Mouse (Mus musculus): ENCODE results near the gene Ugt1a1. TPM values are rescaled to one million over a fixed set of nuclear protein-coding genes. Genes with fewer than 3 reads are reported as not detected.

Gene Ugt1a1
- polyA plus RNA-seq, 1 experiment from 2014 or later = 0.14 TPM

DNA sequence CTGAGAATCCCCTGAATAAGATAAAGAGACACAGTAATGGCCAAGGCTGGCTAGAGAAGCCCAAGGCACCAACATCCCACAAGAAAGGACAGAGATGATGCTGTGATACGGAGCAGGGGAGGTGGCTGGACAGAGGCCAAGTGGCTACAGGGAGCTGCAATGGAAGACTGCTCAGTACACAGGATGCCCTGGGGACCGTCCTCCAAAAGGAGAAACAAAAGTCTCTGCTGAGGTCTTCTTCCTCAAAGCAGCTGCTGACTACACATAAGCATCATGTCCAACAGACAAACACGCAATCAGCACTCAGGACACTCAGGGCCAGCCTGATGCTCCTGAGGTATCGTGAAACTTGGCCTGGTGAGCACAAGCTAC is 53.1 kb downstream of the Ugt1a1 start:
- no peaks in the 10 kb centered on the region for H3K9me3 ChIP-seq (replicated peaks; ENCODE audit: control insufficient read depth, low read length)
- no peaks in the 10 kb centered on the region for H3K27me3 ChIP-seq (ENCODE audit: control insufficient read depth, insufficient read depth, low read length)
- H3K4me1 ChIP-seq (ENCODE audit: control insufficient read depth, insufficient read depth, low read length) = peaks cover 7% of the 10 kb centered on the region; the same call in 1 of the 2 replicates
- H3K9ac ChIP-seq (ENCODE audit: low read length) = no peak overlapping the region
- no peak overlapping the region for H3K4me2 ChIP-seq (ENCODE audit: low read depth, low read length)
- 69% methylated on average over 4 of the region's 4 CpGs for WGBS
- ATAC-seq (replicated peaks; ENCODE audit: extremely low read depth, insufficient read depth, low FRiP score) = no peak
- no peak overlapping the region for H3K4me3 ChIP-seq (ENCODE audit: low read length)
- peaks cover 89% of the 10 kb centered on the region for H3K36me3 ChIP-seq (ENCODE audit: control insufficient read depth, insufficient read depth)
- H3K27ac ChIP-seq (ENCODE audit: low read length) = no peak overlapping the region

DNA sequence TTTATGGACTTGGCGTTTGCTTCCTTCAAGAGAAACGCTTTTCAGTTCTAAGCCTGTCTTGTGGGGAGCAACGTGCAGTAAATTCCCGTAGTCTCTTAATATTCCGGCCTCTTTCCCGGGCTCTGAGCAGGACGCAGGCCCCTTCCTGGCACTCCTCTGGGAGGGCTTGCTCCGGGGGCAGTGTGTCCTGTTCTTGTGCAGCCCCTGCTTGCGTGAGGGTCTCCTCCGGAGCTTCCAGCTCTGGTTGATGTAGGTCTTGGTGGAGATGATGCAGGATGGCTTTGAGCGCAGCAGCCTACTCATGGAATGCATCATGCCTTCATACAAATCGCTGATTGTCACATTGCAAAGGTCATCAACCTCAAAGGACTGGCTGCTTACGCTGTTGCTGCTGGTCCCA is 54.4 kb downstream of the Ugt1a1 start:
- H3K9ac ChIP-seq (ENCODE audit: low read length) = no peak overlapping the region
- no peak for ATAC-seq (replicated peaks; ENCODE audit: extremely low read depth, insufficient read depth, low FRiP score)
- no peaks in the 10 kb centered on the region for H3K9me3 ChIP-seq (replicated peaks; ENCODE audit: control insufficient read depth, low read length)
- H3K4me1 ChIP-seq (ENCODE audit: control insufficient read depth, insufficient read depth, low read length) = peaks cover 4% of the 10 kb centered on the region; the same call in 1 of the 2 replicates
- 90% methylated on average over 13 of the region's 13 CpGs for WGBS
- H3K36me3 ChIP-seq (ENCODE audit: control insufficient read depth, insufficient read depth) = peaks cover 89% of the 10 kb centered on the region
- H3K4me3 ChIP-seq (ENCODE audit: low read length) = no peak overlapping the region
- no peak overlapping the region for H3K4me2 ChIP-seq (ENCODE audit: low read depth, low read length)
- no peak overlapping the region for H3K27ac ChIP-seq (ENCODE audit: low read length)
- no peaks in the 10 kb centered on the region for H3K27me3 ChIP-seq (ENCODE audit: control insufficient read depth, insufficient read depth, low read length)

DNA sequence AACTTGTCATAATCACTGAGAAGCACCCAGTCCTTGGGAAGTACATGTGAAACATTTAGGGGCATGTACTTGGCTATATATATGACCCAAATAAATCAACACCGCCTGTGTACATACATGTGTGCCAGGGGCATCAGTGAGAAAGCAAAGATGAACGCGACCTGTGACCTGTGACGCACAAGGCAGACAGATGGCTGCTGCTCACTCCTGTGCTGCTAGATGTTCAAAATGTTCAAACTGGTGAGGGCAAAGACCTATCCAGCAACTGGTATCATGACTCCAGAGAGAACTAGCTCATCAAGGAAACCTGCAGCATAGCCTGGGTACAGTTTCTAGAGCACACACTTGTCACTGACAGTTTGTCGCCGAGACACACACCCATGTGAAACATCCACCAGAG is 55.7 kb downstream of the Ugt1a1 start:
- H3K4me1 ChIP-seq (ENCODE audit: control insufficient read depth, insufficient read depth, low read length) = peaks cover 2% of the 10 kb centered on the region; the same call in 1 of the 2 replicates
- no peaks in the 10 kb centered on the region for H3K9me3 ChIP-seq (replicated peaks; ENCODE audit: control insufficient read depth, low read length)
- peaks cover 87% of the 10 kb centered on the region for H3K36me3 ChIP-seq (ENCODE audit: control insufficient read depth, insufficient read depth)
- H3K27ac ChIP-seq (ENCODE audit: low read length) = no peak overlapping the region
- WGBS = 92% methylated on average over 6 of the region's 6 CpGs
- no peak overlapping the region for H3K4me2 ChIP-seq (ENCODE audit: low read depth, low read length)
- no peak overlapping the region for H3K9ac ChIP-seq (ENCODE audit: low read length)
- H3K4me3 ChIP-seq (ENCODE audit: low read length) = no peak overlapping the region
- no peak for ATAC-seq (replicated peaks; ENCODE audit: extremely low read depth, insufficient read depth, low FRiP score)
- H3K27me3 ChIP-seq (ENCODE audit: control insufficient read depth, insufficient read depth, low read length) = no peaks in the 10 kb centered on the region

DNA sequence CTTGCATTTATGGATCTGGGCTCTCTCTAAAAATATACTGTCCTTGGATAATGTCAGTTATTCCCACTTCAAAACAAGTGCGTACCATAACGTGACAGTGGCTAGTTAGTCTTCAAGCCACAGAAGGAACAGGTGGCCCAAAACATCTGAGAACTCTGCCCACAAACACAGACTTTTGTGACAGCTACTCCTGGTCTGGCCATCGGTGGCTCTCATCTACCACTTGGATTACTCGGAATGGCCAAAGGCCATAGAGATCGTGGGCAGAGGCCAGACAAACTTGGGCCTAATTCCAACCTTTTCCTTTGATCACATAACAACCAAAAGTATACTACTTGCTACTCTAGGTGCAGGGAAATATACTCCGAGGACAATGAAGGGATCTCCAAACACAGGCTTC is 56.3 kb downstream of the Ugt1a1 start:
- Histone ChIP-seq H3K4me2 (ENCODE audit: low read depth, low read length) (no peak overlapping the region), H3K36me3 (ENCODE audit: control insufficient read depth, insufficient read depth) (peaks cover 86% of the 10 kb centered on the region), H3K4me1 (ENCODE audit: control insufficient read depth, insufficient read depth, low read length) (no peaks in the 10 kb centered on the region), H3K9me3 (replicated peaks; ENCODE audit: control insufficient read depth, low read length) (no peaks in the 10 kb centered on the region), H3K27me3 (ENCODE audit: control insufficient read depth, insufficient read depth, low read length) (no peaks in the 10 kb centered on the region), H3K9ac (ENCODE audit: low read length) (no peak overlapping the region), H3K4me3 (ENCODE audit: low read length) (no peak overlapping the region), H3K27ac (ENCODE audit: low read length) (no peak overlapping the region)
- no peak for ATAC-seq (replicated peaks; ENCODE audit: extremely low read depth, insufficient read depth, low FRiP score)
- 84% methylated on average over 6 of the region's 6 CpGs for WGBS

Other genes with a start within 250 kb of the Ugt1a1 start
- gene Usp40, start 203.4 kb upstream of the Ugt1a1 start, polyA plus RNA-seq (2015; fragmentation: Nextera tagmentation; extraction: Ambion mirVana) = 26.9 and 29.9 TPM in 2 replicates
- not detected in 2 replicates for gene Ugt1a10, start 156.6 kb upstream of the Ugt1a1 start, polyA plus RNA-seq (2015; fragmentation: Nextera tagmentation; extraction: Ambion mirVana)
- gene Ugt1a9, start 141.2 kb upstream of the Ugt1a1 start, polyA plus RNA-seq (2015; fragmentation: Nextera tagmentation; extraction: Ambion mirVana) = not detected in 2 replicates
- not detected in 2 replicates for gene Ugt1a8, start 124.1 kb upstream of the Ugt1a1 start, polyA plus RNA-seq (2015; fragmentation: Nextera tagmentation; extraction: Ambion mirVana)
- 1.1 and 2.3 TPM in 2 replicates for gene Ugt1a7c, start 116.9 kb upstream of the Ugt1a1 start, polyA plus RNA-seq (2015; fragmentation: Nextera tagmentation; extraction: Ambion mirVana)
- 0.11 and 0.29 TPM in 2 replicates for gene Ugt1a6b, start 108.7 kb upstream of the Ugt1a1 start, polyA plus RNA-seq (2015; fragmentation: Nextera tagmentation; extraction: Ambion mirVana)
- gene Ugt1a6a, start 77.2 kb upstream of the Ugt1a1 start, polyA plus RNA-seq (2015; fragmentation: Nextera tagmentation; extraction: Ambion mirVana) = 0.71 and 0.83 TPM in 2 replicates
- not detected in 2 replicates for gene Ugt1a5, start 45.9 kb upstream of the Ugt1a1 start, polyA plus RNA-seq (2015; fragmentation: Nextera tagmentation; extraction: Ambion mirVana)
- gene Ugt1a2, start 11.4 kb upstream of the Ugt1a1 start, polyA plus RNA-seq (2015; fragmentation: Nextera tagmentation; extraction: Ambion mirVana) = not detected in 2 replicates
- 2.8 and 3.1 TPM in 2 replicates for gene Dnajb3, start 6.2 kb upstream of the Ugt1a1 start, polyA plus RNA-seq (2015; fragmentation: Nextera tagmentation; extraction: Ambion mirVana)
- gene Mroh2a, start 15.0 kb downstream of the Ugt1a1 start, polyA plus RNA-seq (2015; fragmentation: Nextera tagmentation; extraction: Ambion mirVana) = 0.60 and 0.85 TPM in 2 replicates
- gene Hjurp, start 65.7 kb downstream of the Ugt1a1 start, polyA plus RNA-seq (2015; fragmentation: Nextera tagmentation; extraction: Ambion mirVana) = 108 and 117 TPM in 2 replicates
- gene Trpm8, start 65.7 kb downstream of the Ugt1a1 start, polyA plus RNA-seq (2015; fragmentation: Nextera tagmentation; extraction: Ambion mirVana) = not detected in 2 replicates
- gene Spp2, start 195.0 kb downstream of the Ugt1a1 start, polyA plus RNA-seq (2015; fragmentation: Nextera tagmentation; extraction: Ambion mirVana) = 0.29 and 0.56 TPM in 2 replicates

Measured in heart, embryonic 16.5 days (tissue).